Mouse (Mus musculus) hindbrain, embryonic 12.5 days (tissue): ENCODE results near the gene 2010111I01Rik. TPM values are rescaled to one million over a fixed set of nuclear protein-coding genes. Genes with fewer than 3 reads are reported as not detected.

Experiments
- ATAC-seq: fragments of 200-750 bp; cut with Nextera tagmentation; 2 replicates; pipeline ENCODE4 v1.8.0; 2017; ENCODE audit warnings: moderate TSS enrichment; ENCODE audit not compliant: low FRiP score
- H3K27ac ChIP-seq: fragments of 300-500 bp; sonication (generic); 2 replicates; pipeline ENCODE4 v1.5.1; 2016; ENCODE audit warnings: mild to moderate bottlenecking
- H3K27me3 ChIP-seq: fragments of 300-500 bp; sonication (generic); 2 replicates; pipeline ENCODE4 v1.6.1; 2016; ENCODE audit warnings: mild to moderate bottlenecking
- H3K36me3 ChIP-seq: fragments of 300-500 bp; sonication (generic); 2 replicates; pipeline ENCODE4 v1.6.1; 2016; ENCODE audit warnings: mild to moderate bottlenecking
- H3K4me1 ChIP-seq: fragments of 300-500 bp; sonication (generic); 2 replicates; pipeline ENCODE4 v1.6.1; 2016
- H3K4me2 ChIP-seq: fragments of 300-500 bp; sonication (generic); replicated peaks from 2 replicates; pipeline ENCODE4 v1.6.1; 2016; ENCODE audit warnings: mild to moderate bottlenecking
- H3K4me3 ChIP-seq: fragments of 300-500 bp; sonication (generic); 2 replicates; pipeline ENCODE4 v1.5.1; 2016; ENCODE audit warnings: mild to moderate bottlenecking
- H3K9ac ChIP-seq: fragments of 300-500 bp; sonication (generic); 2 replicates; pipeline ENCODE4 v1.6.1; 2016; ENCODE audit warnings: mild to moderate bottlenecking, moderate library complexity
- H3K9me3 ChIP-seq: fragments of 300-500 bp; sonication (generic); replicated peaks from 2 replicates; pipeline ENCODE4 v1.6.1; 2016; ENCODE audit warnings: mild to moderate bottlenecking
- WGBS: fragments of 180-500 bp; shearing (Covaris S2); methylation state at CpG from one replicate; pipeline ENCODE4 v1.1.7; 2016; 5-methylcytosine and 5-hydroxymethylcytosine counted together
- polyA plus RNA-seq: library from polyadenylated mRNA; unstranded; fragments of >200 nt; fragmentation: Nextera tagmentation; extraction: Ambion mirVana; gene quantifications from 2 replicates; pipeline ENCODE4 v1.2.1, GENCODE M21; 2016

The 2010111I01Rik gene
- polyA plus RNA-seq, 1 experiment from 2014 or later = 47.6 TPM

DNA sequence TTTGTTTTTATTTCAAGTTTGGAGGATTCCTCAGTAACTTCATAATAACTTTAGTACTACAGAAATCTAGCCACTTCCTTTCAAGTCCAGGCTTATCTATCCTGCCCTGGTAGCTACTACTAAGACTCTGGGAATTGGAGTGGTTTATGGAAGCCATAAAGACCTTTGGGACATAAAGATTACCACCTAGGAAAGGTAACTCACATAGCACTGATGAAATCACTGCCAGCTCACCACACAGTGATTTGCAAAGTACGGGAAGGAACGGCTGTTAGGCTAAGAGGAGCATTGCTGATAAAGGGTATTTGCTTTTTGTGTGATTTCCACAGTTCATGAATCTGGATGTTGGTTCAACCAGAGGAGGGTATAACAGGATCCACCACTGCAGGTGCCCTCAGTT lies 128.2 kb downstream of the 2010111I01Rik start:
- Histone ChIP-seq H3K9me3 (no peaks in the 10 kb centered on the region), H3K27me3 (no peaks in the 10 kb centered on the region), H3K27ac (no peak overlapping the region), H3K4me1 (peaks cover 9% of the 10 kb centered on the region; the same call in 1 of the 2 replicates), H3K4me2 (no peak overlapping the region), H3K4me3 (no peak overlapping the region), H3K9ac (no peak overlapping the region), H3K36me3 (no peaks in the 10 kb centered on the region)
- ATAC-seq = no peak
- WGBS = 93% methylated on average over 2 of the region's 2 CpGs

- WGBS = 60% methylated on average over 6 of the region's 6 CpGs
- Histone ChIP-seq H3K27ac (no peak overlapping the region), H3K36me3 (no peaks in the 10 kb centered on the region)
Observed at GRCm38 (mm10) chr13:63093636-63094035, 128.9 kb downstream of the 2010111I01Rik start.

GRCm38 (mm10) chr13:63094317-63095131 lies 129.8 kb downstream of the 2010111I01Rik start:
- WGBS = 13% methylated on average over 8 of the region's 8 CpGs

More at GRCm38 (mm10) chr13:63093636-63094035, 128.9 kb downstream of the 2010111I01Rik start:
- ATAC-seq = no peak
- Histone ChIP-seq H3K9me3 (no peaks in the 10 kb centered on the region), H3K4me1 (peaks cover 9% of the 10 kb centered on the region; the same call in 1 of the 2 replicates), H3K9ac (no peak overlapping the region), H3K4me3 (no peak overlapping the region), H3K4me2 (no peak overlapping the region), H3K27me3 (no peaks in the 10 kb centered on the region)

DNA sequence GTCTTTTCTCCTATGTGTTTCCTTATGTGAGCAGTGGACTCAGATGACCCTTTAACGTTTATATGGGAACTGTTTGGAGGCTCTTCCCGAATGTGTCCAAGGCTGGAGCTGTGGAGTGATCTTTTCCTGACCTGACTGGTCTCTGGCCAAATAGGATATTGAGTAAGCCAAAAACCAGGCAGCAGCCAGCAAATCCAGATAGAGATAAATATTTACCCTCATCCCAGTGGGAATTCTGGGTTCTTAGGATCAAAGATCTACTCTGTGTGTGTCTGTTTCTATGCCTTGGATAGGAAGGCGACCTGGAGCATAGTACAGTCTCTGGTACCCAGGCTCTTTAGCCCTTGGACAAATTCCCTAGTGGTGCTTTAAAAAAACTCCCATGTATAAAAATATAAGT lies 132.1 kb downstream of the 2010111I01Rik start:
- Histone ChIP-seq H3K9me3 (no peaks in the 10 kb centered on the region), H3K27ac (no peak overlapping the region)
- WGBS = 62% methylated on average over 3 of the region's 3 CpGs

More at GRCm38 (mm10) chr13:63094317-63095131, 129.8 kb downstream of the 2010111I01Rik start:
- Histone ChIP-seq H3K27me3 (no peaks in the 10 kb centered on the region), H3K4me1 (peaks cover 9% of the 10 kb centered on the region; the same call in 1 of the 2 replicates), H3K4me3 (no peak overlapping the region), H3K36me3 (no peaks in the 10 kb centered on the region), H3K4me2 (no peak overlapping the region), H3K9ac (no peak overlapping the region), H3K27ac (no peak overlapping the region), H3K9me3 (no peaks in the 10 kb centered on the region)
- no peak for ATAC-seq

GRCm38 (mm10) chr13:63097440-63097930 lies 132.8 kb downstream of the 2010111I01Rik start:
- Histone ChIP-seq H3K27me3 (no peaks in the 10 kb centered on the region), H3K4me2 (no peak overlapping the region), H3K9ac (no peak overlapping the region), H3K36me3 (no peaks in the 10 kb centered on the region), H3K9me3 (no peaks in the 10 kb centered on the region), H3K4me3 (no peak overlapping the region), H3K27ac (no peak overlapping the region), H3K4me1 (peaks cover 7% of the 10 kb centered on the region; the same call in 1 of the 2 replicates)
- no peak for ATAC-seq
- WGBS = 88% methylated on average over 8 of the region's 8 CpGs

More for the DNA sequence above, 132.1 kb downstream of the 2010111I01Rik start:
- H3K4me3 ChIP-seq = no peak overlapping the region
- H3K4me2 ChIP-seq = no peak overlapping the region
- H3K36me3 ChIP-seq = no peaks in the 10 kb centered on the region
- H3K27me3 ChIP-seq = no peaks in the 10 kb centered on the region
- H3K9ac ChIP-seq = no peak overlapping the region
- peaks cover 7% of the 10 kb centered on the region; the same call in 1 of the 2 replicates for H3K4me1 ChIP-seq
- no peak for ATAC-seq

DNA sequence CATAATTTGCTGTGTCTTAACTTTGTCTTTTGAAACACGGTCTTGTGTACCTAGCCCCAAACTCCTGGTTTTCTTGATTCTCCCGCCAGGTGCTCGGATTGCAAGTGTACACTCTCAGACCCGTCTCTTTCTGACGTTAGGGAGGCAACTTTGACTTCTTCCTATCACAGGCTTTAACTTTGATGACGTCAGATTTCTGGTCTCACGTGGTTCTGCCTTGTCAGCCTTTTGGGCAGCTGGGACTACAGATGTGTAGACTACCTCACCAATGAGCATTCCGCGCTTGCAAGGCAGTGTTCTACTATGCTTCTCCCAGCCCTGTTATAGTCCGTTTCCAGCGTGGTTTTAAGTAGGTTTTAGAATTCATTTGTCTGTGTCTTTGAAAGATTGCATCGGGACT lies 137.1 kb downstream of the 2010111I01Rik start:
- H3K36me3 ChIP-seq = no peaks in the 10 kb centered on the region
- no peaks in the 10 kb centered on the region for H3K9me3 ChIP-seq
- 85% methylated on average over 12 of the region's 12 CpGs for WGBS
- no peak for ATAC-seq
- H3K4me3 ChIP-seq = no peak overlapping the region
- H3K27me3 ChIP-seq = no peaks in the 10 kb centered on the region
- H3K4me2 ChIP-seq = no peak overlapping the region
- H3K27ac ChIP-seq = no peak overlapping the region
- H3K4me1 ChIP-seq = peaks cover 8% of the 10 kb centered on the region; the same call in 1 of the 2 replicates
- H3K9ac ChIP-seq = no peak overlapping the region

DNA sequence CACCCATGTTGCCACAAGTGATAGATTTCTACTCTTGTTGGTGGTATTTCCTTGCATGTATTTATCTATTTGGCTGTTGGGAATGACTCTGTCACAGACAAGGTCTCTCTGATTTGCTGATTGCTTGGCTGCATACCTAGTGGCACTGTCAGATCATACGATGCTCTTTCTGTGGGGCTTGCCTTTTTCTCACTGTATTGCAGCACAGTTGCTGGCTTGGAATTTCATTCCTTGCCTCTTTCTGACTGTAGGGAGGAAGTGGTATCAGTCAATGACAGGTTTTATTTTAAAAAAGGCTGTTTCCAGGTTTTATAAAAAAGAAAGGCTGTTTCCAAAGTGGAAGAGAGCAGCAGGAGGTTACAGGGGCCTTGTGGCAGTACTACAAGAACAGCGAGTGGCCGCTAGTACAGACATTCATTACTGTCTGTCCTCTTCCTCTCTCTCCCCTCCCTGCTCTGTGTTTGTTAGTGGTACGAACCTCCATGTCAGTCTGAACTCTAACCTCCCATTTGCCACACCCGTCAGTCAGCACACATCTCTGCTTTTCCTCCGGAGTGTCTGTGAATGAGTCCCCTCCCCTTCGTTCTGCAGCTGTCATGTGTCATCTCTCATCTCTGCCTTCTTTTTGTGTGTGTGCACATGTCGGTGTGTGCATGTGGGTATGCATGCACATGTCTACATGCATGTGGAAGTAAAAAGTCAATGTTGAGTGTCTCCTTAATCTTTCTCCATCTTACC lies 138.3 kb downstream of the 2010111I01Rik start:
- no peaks in the 10 kb centered on the region for H3K27me3 ChIP-seq
- ATAC-seq = peak; percentile 56; the same call in 1 of the 2 replicates
- H3K4me2 ChIP-seq = no peak overlapping the region
- H3K4me3 ChIP-seq = no peak overlapping the region
- 35% methylated on average over 8 of the region's 8 CpGs for WGBS
- peaks cover 8% of the 10 kb centered on the region; the same call in 1 of the 2 replicates for H3K4me1 ChIP-seq
- H3K9ac ChIP-seq = no peak overlapping the region
- no peaks in the 10 kb centered on the region for H3K9me3 ChIP-seq
- no peak overlapping the region for H3K27ac ChIP-seq
- H3K36me3 ChIP-seq = no peaks in the 10 kb centered on the region

- H3K9me3 ChIP-seq = no peaks in the 10 kb centered on the region
- H3K4me2 ChIP-seq = no peak overlapping the region
- no peak for ATAC-seq
- no peaks in the 10 kb centered on the region for H3K27me3 ChIP-seq
- no peak overlapping the region for H3K27ac ChIP-seq
- H3K4me3 ChIP-seq = no peak overlapping the region
- no peaks in the 10 kb centered on the region for H3K36me3 ChIP-seq
- H3K9ac ChIP-seq = no peak overlapping the region
- peaks cover 10% of the 10 kb centered on the region; the same call in 1 of the 2 replicates for H3K4me1 ChIP-seq
- 76% methylated on average over 2 of the region's 2 CpGs for WGBS
Observed at GRCm38 (mm10) chr13:63106574-63106973, 141.9 kb downstream of the 2010111I01Rik start.

DNA sequence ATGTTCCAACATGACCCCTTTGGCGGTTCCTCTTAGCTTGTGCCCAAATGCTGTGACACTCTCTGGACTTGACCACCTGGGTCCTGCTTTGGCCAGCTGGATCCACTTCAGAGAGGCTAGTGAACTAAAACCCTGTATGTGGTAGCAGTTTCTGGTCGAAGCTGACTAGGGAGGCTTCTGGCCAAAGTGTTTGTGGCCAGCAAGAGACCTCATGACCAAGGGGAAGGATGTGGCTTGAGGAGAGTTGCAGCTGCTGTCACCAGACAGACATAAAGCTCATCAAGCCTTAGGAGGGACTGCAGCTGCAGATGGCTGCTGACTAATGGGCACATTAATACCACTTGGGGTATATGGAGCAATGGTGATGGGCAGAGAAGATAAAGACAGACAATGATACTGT lies 143.9 kb downstream of the 2010111I01Rik start:
- Histone ChIP-seq H3K4me1 (peaks cover 12% of the 10 kb centered on the region; the same call in 1 of the 2 replicates), H3K36me3 (no peaks in the 10 kb centered on the region), H3K9me3 (no peaks in the 10 kb centered on the region), H3K4me2 (no peak overlapping the region), H3K9ac (no peak overlapping the region), H3K27me3 (no peaks in the 10 kb centered on the region), H3K27ac (no peak overlapping the region), H3K4me3 (no peak overlapping the region)
- no peak for ATAC-seq
- 66% methylated on average over 2 of the region's 2 CpGs for WGBS

DNA sequence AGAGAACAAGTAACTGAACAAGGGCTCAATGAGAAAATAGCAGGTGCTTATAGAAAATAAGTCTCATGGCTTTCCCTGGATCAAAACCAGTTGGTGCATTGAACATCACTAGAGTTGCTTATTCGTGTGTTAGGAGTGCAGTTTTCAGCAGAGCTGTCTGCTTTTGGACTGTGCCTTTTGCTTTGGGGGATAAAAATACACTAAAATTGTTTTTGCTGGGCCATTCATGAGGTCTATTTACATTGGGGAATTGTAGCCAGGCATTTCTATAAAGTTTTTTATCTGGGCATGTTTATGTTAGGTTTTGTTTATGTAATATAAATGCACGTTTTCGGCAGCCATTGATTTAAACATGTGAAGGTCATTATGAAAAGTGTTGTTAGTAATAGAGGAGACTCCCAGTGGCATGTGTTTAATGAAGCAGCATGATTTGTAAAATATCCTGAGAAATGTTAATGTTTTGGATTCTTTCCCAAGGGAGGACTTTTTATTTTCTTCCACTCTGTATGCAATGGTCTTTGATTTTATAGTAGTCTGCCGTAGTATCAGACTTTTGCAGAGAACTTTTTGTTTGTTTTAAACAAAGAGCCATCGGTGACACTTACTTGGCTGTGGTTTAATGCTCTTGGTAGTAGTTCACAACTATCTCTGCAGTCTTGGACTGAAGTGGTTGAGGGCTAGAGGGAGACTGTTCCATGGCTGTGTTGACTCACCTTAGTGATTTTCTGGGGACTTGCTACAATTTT lies 146.8 kb downstream of the 2010111I01Rik start:
- ATAC-seq = no peak
- H3K36me3 ChIP-seq = no peaks in the 10 kb centered on the region
- H3K27me3 ChIP-seq = no peaks in the 10 kb centered on the region
- no peak overlapping the region for H3K4me3 ChIP-seq
- peaks cover 17% of the 10 kb centered on the region for H3K4me1 ChIP-seq
- H3K4me2 ChIP-seq = no peak overlapping the region
- H3K9me3 ChIP-seq = 0 out of 2 replicates have a peak, but pooled peaks cover 2% of the 10 kb centered on the region
- H3K27ac ChIP-seq = peak overlapping the region; percentile 19; the same call in 1 of the 2 replicates
- WGBS = 80% methylated on average over 5 of the region's 5 CpGs
- no peak overlapping the region for H3K9ac ChIP-seq

- Histone ChIP-seq H3K27me3 (no peaks in the 10 kb centered on the region), H3K9me3 (0 out of 2 replicates have a peak, but pooled peaks cover 2% of the 10 kb centered on the region), H3K4me1 (peaks cover 17% of the 10 kb centered on the region), H3K4me3 (no peak overlapping the region), H3K4me2 (no peak overlapping the region), H3K36me3 (no peaks in the 10 kb centered on the region), H3K27ac (peak overlapping the region; percentile 19; the same call in 1 of the 2 replicates), H3K9ac (no peak overlapping the region)
- ATAC-seq = no peak
- WGBS = 79% methylated on average over 4 of the region's 4 CpGs
Observed at GRCm38 (mm10) chr13:63112043-63112597, 147.4 kb downstream of the 2010111I01Rik start.
